Mouse (Mus musculus): Measurements from ENCODE around the gene Psap.

Gene Psap

DNA sequence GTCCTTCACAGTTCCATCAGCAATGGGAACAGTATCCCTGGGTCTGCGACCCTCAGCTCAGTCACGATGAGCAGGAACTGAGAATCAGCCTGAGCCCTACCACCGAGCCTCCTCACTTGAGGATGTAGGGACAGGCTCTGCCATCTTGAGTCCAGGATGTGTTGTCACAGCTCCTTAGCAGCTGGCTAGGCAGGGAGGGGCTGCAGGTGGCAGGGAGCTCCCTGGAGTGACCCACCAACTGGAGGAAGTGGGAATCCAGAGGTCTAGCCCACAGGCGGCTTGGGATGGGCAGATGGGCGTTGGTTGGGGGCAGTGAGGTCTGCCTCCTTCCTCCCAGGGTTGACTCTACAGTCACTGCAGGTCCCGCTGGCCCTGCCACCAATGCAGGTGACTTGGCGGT, 14.1 kb upstream of the Psap start:
- DNase-seq (ENCODE audit: low read depth, low spot score) = no peak

GRCm38 (mm10) chr10:60265252-60265651, 12.2 kb upstream of the Psap start:
- DNase-seq (ENCODE audit: low read depth, low spot score) = no peak

- no peak for DNase-seq (ENCODE audit: low read depth, low spot score)
Observed at GRCm38 (mm10) chr10:60266842-60267401, 10.5 kb upstream of the Psap start.

- DNase-seq (ENCODE audit: low read depth, low spot score) = no peak
Observed at GRCm38 (mm10) chr10:60268738-60269137, 8.7 kb upstream of the Psap start.

DNA sequence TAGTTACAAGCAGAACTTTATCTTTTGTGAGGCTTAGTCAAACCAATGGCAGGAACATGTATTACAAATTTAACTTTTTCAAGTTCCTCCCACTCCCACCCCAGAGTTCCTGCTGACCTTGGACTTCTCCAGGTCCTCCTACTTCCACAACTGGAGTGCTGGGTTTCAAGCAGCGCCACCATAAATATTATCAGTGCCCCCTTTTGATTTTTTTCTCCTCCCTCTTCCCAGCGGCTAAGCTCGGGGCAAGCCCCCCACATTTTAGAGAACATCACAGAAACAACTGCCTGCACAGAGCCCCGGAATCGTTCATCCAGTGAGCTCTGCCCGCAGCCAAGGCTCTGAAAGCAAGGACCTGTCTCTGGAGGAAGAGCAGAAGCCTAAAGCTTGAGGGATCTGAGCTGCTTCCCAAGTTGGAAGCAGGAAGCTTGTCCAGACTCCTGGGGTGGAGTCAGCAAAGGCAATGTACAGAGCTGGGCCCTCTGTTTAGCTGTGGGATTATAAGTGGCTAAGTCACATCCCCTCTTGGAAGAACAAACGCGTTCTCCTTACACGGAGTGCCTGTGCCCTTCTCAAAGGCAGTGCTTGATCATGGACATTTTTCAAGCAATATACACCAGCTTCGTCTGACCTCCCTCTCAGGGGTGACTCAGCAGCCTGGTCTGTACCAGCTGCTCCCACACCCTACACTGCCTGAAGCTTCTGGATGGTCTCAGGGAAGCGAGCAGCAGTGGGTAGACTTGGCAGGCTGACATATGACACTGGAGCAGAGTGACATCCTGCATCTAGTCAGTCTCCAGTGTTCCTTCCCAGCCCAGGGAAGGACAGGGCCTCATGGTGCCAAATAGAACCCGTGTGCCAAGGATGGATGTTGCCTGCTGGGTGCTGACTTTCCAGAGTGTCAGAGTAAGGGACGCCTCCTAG, 8.0 kb upstream of the Psap start:
- no peak for DNase-seq (ENCODE audit: low read depth, low spot score)

DNA sequence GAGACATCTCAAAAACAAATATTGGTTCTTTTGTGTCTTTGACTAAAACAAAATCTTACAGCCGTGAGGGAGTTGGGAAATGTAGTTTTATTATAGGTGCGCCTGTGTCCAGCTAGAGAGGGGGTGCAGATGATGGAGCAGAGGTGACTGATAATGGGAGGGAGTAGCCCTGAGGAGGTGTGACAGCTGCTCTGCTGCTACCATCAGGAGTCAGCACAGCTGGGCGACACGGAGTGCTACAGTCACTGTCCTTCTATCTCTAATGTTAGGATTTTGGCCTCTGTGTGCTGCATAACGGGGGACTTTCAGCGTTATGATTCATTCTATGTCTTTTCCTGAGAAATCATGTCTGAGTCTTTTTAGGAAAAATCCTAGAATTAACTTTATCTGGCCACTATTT, 6.4 kb upstream of the Psap start:
- DNase-seq (ENCODE audit: low read depth, low spot score) = no peak

DNA sequence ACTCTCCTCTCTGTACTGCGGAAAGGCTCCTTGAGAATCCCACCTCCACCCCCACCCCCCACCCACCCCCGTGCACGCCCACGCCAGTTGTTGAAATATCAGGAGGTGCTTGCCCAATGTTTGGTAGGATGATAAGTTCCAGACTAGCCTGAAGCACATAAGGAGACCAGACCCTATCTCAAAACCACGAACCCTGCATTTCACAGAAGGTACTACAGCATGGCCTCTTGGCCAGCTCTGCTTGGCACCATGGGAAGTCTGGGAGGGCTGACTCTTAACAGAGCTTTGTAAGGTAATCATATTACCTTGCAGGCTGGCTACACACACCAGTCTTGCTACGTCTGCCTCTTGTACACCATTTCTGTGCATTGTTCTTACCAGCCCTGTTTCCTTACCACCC, 5.2 kb upstream of the Psap start:
- DNase-seq (ENCODE audit: low read depth, low spot score) = no peak

DNA sequence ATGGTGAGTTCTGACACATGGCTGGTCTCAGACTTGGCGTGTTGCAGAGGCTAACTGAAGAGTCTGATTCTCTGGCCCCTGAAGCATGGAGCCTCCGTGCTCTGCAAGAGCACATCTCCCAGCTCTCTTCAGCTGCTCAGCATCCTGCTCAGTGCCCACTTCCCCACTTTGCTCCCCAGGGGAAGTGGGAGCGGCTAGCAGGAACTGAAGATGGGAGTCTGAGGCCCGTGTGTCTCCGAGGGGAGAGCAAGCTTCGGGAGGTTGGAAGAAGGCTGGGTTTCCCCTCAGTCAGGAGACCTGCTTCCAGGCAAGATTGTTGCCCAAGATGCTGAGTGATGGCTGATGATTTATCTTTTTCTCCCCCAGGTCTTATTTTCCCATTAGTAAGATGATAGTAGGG, 4.0 kb upstream of the Psap start:
- DNase-seq (ENCODE audit: low read depth, low spot score) = no peak

DNA sequence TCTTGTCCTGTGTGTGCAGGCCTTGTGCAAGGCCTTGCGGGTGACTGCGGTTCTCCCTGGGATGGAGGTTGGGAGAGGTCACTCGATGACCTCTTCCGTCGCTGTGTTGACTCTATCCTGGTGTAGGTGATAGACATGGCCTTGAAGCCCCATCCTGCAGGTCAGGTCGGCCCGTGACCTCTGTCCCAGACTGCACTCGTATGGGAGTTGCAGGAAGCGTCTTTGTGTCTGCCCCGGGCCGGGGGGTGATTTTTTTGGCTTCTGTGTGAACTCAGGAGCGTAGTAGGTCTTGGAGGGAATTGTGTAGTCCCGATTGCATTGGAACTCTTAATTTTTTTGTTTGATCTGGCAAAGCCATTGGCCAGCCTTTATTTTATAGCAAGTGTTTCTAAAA, 576 bp downstream of the Psap start:
- no peak for DNase-seq (ENCODE audit: low read depth, low spot score)

GRCm38 (mm10) chr10:60278786-60279185, 1.4 kb downstream of the Psap start:
- DNase-seq (ENCODE audit: low read depth, low spot score) = no peak

DNA sequence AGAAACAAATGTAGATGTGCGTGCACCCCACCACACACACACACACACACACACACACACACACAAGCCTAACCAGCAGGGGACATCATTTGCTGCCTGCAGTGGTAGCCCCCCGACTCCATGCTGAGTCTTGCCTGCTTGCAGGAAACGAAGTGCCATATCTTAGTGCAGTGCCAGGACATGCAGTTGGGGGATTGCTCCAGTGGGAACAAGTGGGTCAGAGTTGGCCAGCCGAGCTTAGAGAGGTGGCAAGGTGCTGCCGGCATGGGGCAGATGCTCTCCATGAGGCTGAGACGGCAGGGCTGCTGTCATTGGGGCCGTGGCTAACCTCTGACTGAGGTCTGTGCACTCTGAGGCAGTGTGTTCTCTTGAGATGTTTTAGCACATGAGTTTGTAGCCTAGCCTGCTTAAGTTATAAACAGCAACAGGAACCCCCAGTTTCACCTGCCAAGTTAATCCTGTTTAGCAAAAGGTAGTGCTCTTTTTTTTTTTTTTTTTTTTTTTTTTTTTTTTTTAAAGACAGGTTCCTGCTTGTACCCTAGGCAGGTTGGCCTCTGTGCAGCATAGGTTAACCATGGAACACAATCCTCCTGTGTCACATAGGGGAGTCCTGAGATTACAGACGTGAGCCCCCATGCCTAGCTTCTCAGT, 2.0 kb downstream of the Psap start:
- DNase-seq (ENCODE audit: low read depth, low spot score) = no peak

GRCm38 (mm10) chr10:60279941-60280301, 2.5 kb downstream of the Psap start:
- no peak for DNase-seq (ENCODE audit: low read depth, low spot score)

GRCm38 (mm10) chr10:60280353-60280752, 2.9 kb downstream of the Psap start:
- no peak for DNase-seq (ENCODE audit: low read depth, low spot score)

DNA sequence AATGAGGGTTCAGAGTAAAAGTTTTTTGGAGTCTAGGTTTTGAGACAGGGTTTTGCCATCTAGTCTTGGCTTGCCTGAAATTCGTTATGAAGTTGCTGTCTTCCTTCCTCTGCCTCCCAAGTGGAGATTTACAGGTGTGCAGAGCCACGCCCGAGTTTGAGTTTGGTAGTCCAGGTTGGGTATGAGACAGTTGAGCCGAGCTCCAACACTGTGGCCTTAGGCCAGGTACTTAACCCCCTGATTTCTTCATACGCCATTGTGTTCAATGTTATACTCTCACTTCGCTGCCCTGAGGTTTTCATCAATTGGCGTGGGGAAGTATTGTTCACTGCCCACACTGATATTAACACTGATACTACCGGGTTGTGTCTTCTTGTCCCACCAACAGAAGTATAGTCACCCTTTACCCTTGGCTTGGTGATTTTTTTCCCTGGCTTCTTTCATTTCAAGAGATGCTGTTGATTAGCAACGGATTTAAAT, 4.2 kb downstream of the Psap start:
- DNase-seq (ENCODE audit: low read depth, low spot score) = no peak

DNA sequence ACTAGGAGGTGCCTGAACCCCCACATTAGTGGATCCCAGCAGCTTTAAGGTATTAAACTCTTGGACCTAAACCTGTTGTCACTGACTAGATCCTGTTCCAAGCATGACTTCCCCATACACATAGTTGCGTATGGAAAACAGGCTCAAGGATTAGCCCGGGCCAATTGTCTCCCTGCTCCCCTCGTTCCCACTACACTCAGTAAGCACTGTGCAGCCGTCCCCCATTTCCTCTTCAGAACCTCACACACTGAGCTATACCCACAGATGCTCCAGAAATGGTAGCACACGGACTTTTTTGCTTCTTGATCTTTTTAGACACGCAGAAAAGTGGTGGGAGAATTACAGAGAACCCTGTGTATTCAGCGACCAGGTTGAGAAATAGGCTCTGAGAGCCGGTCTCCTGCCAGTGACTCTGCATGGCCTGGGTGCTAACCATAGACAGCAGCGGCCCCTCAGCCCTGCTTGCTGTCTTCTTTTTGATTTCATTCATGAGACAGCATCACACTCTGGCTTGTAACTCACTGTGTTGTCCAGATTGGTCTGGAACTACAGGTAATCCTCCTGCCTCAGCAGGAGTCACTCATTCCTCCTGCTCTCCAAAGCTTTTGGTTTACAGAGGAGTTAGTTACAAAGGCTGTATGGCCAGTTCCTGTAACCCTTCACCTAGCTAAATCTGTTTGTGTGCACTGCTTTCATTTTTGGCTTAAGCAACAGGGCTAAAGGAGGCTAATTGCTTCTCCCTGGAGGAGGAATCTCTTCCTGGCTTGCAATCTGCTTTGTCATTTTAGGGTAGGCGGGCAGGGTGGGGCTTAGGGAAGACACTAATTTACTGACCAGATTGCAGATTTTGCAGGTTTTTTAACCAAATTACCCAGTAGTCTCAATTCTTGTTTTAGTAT, 4.9 kb downstream of the Psap start:
- no peak for DNase-seq (ENCODE audit: low read depth, low spot score)

- DNase-seq (ENCODE audit: low read depth, low spot score) = no peak
Observed at GRCm38 (mm10) chr10:60284248-60284647, 6.8 kb downstream of the Psap start.

DNA sequence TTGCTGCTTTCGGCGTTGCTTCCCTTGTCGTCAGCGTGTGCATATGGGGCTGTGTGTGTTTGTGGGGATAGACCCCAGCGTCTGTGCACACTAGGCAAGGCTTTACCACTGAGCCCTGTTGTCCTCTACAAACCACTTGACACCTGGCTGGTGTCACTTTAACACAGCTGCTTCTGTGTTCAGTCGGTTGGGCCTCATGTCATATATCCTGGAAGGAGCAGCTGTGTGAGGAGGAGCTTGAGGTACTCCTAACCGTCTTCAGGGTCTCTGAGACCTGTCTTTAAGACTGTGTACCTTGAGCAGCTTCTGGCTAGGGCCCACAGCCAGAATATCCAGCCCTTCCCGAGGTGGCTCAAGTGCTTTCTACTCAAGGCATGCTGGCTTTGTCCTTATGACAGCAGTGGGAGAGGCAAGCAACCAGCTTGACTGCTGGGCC, 7.3 kb downstream of the Psap start:
- no peak for DNase-seq (ENCODE audit: low read depth, low spot score)

- DNase-seq (ENCODE audit: low read depth, low spot score) = no peak
Observed at GRCm38 (mm10) chr10:60285183-60285582, 7.8 kb downstream of the Psap start.

DNA sequence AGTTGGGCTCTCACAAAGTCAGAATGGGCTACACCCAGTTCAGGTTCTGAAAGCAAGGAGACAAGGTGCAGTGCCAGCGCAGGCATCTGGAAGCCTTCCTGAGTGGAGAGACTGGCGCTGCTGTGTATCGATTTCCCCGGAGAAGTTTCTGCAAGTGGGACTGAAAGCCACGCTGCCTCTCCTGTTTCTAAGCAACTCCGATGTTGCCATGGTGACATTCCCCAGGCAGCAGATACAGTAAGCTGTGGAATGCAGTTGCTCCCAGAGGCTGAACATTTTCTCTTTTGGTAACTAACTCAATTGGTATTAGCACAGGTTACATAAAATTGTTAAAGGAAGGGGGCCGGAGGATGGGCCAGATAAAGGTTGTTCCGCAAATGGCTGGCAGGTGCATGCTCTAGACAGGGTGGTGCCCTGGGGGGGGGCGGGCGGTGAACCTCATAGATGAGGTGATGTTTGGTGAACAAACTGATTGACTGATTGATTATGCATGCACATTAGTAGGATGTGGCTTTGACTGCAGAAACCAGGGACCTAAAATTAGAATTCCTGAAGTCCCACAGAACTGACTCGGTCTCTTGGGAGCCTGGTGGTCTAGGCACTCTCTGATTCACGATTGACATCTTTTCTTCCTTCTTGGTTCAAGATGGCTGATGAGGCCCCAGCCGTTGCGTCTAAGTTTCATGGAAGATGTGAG, 8.4 kb downstream of the Psap start:
- DNase-seq (ENCODE audit: low read depth, low spot score) = no peak

DNA sequence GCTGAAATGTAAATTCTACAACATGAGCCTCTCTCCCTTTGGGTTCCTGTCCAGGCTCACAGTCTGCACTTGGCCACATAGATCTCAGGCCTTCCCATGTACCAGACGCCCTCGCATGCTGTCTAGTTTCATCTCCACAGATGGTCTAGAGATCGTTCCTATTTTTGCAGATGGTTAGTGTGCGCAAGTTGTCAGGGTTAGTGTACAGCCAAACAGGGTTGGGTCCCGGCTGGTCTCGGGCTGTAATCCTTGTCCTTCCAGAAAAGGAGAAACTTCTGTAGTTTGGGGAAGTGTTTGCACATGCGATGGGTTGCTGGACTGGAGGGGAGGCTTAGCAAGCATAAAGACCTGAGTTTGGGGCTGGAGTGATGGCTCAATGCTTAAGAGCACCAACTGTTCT, 9.1 kb downstream of the Psap start:
- DNase-seq (ENCODE audit: low read depth, low spot score) = no peak

- no peak for DNase-seq (ENCODE audit: low read depth, low spot score)
Observed at GRCm38 (mm10) chr10:60287161-60287560, 9.7 kb downstream of the Psap start.
